Mouse (Mus musculus) heart, adult 11 months (tissue): Measurements from ENCODE around the gene Prpsap1.

Source experiments
- DNase-seq: peaks from one replicate; pipeline ENCODE4 v3.0.0; 2022

Gene Prpsap1

DNA sequence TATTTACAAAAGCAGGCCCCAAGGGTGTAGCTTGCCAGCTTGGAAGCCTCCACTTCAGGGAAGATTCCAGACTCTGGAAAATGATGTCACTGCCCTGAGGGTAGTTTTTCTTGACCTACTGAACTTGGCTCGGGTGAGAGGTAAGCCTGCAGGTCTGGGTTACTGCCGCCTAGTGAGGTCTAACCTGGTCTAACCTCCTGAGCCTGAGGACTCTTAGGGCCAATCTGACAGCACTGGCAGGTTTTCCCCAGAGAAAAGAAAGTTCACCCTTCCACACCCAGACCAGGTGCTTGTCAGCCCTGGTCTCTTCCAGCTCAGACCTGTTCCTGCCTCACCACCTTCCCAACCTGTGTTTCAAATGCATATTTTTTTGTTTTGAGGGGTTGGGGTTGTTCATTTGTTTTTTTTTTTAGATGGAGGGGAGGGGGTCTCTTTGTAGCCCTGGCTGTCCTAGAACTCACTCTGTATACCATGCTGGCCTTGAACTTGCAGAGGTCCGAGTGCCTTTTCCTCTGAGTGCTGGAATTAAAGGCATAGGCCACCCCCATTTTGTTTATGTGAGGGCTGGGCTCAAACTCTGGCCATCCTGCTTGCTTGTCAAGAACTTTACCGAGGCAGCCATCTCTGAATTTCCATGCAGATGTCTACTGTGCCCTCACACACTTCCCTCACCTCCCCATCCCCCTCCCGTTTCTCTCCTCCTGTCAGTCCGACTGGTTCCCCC, 67.0 kb downstream of the Prpsap1 start:
- peak; percentile 85 for DNase-seq

DNA sequence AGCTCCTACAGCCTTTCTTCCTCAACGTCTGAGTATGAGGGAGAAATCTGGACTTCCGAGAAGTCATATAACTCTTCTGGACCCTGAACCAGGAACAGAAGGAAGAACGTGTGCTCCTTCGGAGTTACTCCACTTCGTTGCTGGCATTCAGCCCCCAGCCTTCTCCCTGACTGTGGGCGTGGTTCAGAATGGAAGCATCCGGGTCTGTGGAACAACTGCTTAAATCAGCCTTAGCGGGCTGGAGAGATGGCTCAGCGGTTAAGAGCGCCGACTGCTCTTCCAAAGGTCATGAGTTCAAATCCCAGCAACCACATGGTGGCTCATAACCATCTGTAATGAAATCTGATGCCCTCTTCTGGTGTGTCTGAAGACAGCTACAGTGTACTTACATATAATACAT, 67.7 kb downstream of the Prpsap1 start:
- DNase-seq: peak; percentile 77

DNA sequence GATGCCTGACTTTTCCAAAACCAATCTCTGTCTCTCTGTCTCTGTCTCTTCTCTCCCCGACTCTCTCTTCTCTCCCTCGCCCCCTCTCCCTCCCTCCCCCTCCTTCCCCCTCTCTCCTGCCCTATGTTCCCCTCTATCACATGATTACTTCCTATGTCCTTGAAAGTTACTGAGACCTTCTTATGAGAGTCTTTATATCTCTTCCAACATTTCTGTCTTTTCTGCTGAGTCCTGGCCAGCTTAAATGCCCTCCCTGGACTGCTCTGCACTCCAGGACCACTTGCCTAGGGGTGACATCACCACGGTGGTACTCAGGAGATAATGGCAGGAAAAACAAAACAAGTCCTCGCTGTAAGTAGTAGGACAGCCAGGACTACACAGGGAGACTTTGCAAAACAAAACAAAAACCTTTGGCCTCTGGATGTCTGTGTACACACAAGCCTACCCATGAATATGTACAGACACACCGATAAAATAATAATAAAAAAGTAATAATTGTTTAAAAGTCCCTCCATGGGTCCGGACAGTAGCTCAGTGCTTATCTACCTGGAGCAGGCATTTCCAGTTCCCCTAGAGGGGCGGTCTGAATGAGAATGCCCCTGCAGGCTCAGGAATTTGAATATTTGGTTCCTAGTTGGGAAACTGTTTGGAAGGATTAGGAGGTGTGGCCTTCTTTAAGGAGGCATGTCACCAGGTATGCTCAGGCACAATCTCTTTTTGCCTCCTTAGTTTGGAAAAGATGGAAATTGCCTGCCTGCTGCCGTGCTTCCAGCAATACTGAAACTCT, 69.2 kb downstream of the Prpsap1 start:
- no peak for DNase-seq

DNA sequence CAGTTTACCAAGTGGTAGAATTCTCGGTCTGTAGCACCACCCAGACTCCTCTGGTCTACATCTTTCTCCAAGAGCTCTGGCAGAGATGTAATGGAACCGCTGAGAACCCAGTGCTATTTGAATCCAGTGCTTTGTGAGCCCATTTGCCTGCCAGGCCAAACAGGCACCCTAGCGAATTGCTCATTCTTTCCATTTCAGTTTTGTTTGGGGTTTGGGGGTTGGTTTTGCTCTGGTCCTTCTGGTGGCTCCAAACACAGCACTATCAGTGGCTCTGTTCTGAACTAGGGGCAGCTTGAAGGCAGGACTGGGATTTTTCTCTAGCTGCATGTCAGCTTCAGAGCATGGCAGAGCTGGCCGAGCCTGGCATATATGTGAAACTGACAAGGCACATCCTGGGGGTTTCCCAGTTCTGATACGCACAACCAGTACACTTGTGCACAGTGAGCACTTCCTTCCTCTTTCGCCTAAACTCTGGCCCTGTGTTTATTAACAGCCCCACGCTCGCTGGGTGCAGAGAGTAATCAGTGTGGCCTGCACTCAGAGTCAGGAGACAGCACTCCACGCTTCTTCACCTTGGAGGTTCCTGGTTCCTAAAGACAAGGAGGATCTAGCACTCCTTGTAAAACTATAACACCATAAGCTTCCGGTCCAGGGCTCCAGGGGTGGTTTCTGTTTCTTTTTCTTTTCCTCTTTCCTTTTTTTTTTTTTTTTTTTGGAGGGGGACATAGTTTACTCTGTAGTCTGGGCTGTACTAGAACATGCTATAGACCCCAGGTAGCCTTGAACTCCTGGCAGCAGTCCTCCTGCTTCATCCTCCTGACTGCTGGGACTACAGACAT, 70.0 kb downstream of the Prpsap1 start:
- peak; percentile 97 for DNase-seq

DNA sequence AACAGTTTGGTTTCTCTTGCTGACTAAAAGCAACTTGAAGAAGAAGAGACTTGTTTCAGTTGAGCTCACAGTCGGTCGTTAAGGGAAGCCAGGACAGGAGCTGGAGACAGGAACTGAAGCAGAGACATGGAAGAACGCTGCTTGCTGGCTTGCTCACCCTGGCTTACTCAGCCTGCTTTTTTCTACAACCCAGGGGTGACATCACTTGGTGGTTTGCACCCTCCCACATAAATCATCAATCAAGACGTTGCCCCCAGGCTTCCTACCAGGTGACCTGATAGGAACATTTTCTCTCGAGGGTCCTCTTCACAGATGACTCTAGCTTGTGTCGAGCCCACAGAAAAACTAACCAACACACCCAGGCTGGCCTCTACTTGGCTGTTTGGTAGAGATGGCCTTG, 70.8 kb downstream of the Prpsap1 start:
- no peak for DNase-seq

DNA sequence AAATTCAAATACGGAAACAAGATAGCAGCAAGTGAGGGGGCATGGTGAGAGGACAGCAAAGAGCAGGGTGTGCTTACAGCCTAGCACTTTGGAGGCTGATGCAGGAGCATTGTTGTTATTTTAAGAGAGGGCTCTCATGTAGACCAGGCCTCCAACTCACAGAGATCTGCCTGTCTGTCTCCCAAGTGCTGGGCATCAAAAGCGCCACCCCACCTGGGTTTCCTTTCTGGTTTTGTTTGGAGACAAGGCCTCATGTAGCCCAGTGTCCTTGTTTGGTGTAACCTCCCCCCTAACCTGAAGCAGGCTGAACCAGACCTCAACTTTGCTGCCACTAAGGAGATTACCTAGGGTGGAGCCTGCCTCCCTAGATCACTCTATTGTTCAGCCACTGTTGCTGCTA, 71.4 kb downstream of the Prpsap1 start:
- peak; percentile 36 for DNase-seq

DNA sequence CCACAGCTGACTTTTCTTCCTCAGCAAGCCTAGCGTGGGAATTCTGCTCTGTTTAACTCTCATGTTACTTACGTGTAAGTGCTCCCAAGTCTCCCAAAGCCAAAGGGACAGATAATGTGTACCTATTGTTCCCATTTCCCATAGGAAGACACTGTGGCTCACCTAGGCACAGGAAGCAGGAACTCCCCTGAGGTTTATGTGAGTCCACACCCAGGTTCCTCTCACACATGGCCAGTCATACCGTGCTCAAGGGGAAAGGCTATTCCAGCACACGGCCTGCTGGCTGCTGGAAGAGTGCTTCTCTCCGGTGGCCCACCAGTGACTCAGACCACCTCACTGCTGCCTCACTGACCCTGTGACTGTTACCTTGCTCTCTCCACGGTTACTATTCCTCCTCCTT, 72.9 kb downstream of the Prpsap1 start:
- DNase-seq: no peak
